Mouse (Mus musculus): ENCODE results near the gene Cdh16. TPM values are rescaled to one million over a fixed set of nuclear protein-coding genes. Genes with fewer than 3 reads are reported as not detected.

Cdh16 gene
- polyA plus RNA-seq, 1 experiment from 2014 or later, result not detected

GRCm38 (mm10) chr8:104610185-104610766 lies 13.9 kb downstream of the Cdh16 start:
- no peaks in the 10 kb centered on the region for H3K9me3 ChIP-seq
- no peaks in the 10 kb centered on the region for H3K27me3 ChIP-seq
- no peak overlapping the region for H3K4me3 ChIP-seq
- no peak overlapping the region for H3K4me2 ChIP-seq (replicated peaks)
- H3K36me3 ChIP-seq, result no peaks in the 10 kb centered on the region
- no peak for ATAC-seq (ENCODE audit: insufficient number of reproducible peaks, insufficient read depth, low FRiP score, low TSS enrichment)
- H3K4me1 ChIP-seq, result 0 out of 2 replicates have a peak, but pooled peaks cover 5% of the 10 kb centered on the region
- no peak overlapping the region for H3K27ac ChIP-seq
- 83% methylated on average over 12 of the region's 12 CpGs for WGBS
- H3K9ac ChIP-seq, result no peak overlapping the region

- Histone ChIP-seq H3K4me1 (0 out of 2 replicates have a peak, but pooled peaks cover 5% of the 10 kb centered on the region), H3K27ac (no peak overlapping the region), H3K36me3 (no peaks in the 10 kb centered on the region), H3K4me3 (no peak overlapping the region), H3K9me3 (no peaks in the 10 kb centered on the region), H3K9ac (no peak overlapping the region), H3K4me2 (replicated peaks) (no peak overlapping the region), H3K27me3 (no peaks in the 10 kb centered on the region)
- 79% methylated on average over 8 of the region's 8 CpGs for WGBS
- ATAC-seq (ENCODE audit: insufficient number of reproducible peaks, insufficient read depth, low FRiP score, low TSS enrichment), result no peak
These were observed 15.0 kb downstream of the Cdh16 start for GRCm38 (mm10) chr8:104609222-104609621.

GRCm38 (mm10) chr8:104607944-104608343 lies 16.3 kb downstream of the Cdh16 start:
- 0 out of 2 replicates have a peak, but pooled peaks cover 5% of the 10 kb centered on the region for H3K4me1 ChIP-seq
- H3K9ac ChIP-seq, result no peak overlapping the region
- H3K36me3 ChIP-seq, result no peaks in the 10 kb centered on the region
- no peak overlapping the region for H3K4me3 ChIP-seq
- no peak for ATAC-seq (ENCODE audit: insufficient number of reproducible peaks, insufficient read depth, low FRiP score, low TSS enrichment)
- H3K27me3 ChIP-seq, result no peaks in the 10 kb centered on the region
- H3K4me2 ChIP-seq (replicated peaks), result no peak overlapping the region
- WGBS, result 58% methylated on average over 2 of the region's 2 CpGs
- H3K9me3 ChIP-seq, result no peaks in the 10 kb centered on the region
- H3K27ac ChIP-seq, result no peak overlapping the region

- WGBS, result 43% methylated on average over 6 of the region's 6 CpGs
- H3K9ac ChIP-seq, result no peak overlapping the region
- peaks cover 13% of the 10 kb centered on the region for H3K4me1 ChIP-seq
- no peak overlapping the region for H3K27ac ChIP-seq
- H3K4me2 ChIP-seq (replicated peaks), result no peak overlapping the region
- H3K36me3 ChIP-seq, result no peaks in the 10 kb centered on the region
- H3K9me3 ChIP-seq, result no peaks in the 10 kb centered on the region
- no peak overlapping the region for H3K4me3 ChIP-seq
- ATAC-seq (ENCODE audit: insufficient number of reproducible peaks, insufficient read depth, low FRiP score, low TSS enrichment), result no peak
- H3K27me3 ChIP-seq, result no peaks in the 10 kb centered on the region
These were observed 17.9 kb downstream of the Cdh16 start for GRCm38 (mm10) chr8:104606329-104606728.

- no peak for ATAC-seq (ENCODE audit: insufficient number of reproducible peaks, insufficient read depth, low FRiP score, low TSS enrichment)
- Histone ChIP-seq H3K27me3 (no peaks in the 10 kb centered on the region), H3K4me3 (no peak overlapping the region), H3K4me2 (replicated peaks) (no peak overlapping the region; the same call in 1 of the 2 replicates), H3K27ac (no peak overlapping the region), H3K9me3 (no peaks in the 10 kb centered on the region), H3K9ac (no peak overlapping the region), H3K4me1 (peaks cover 15% of the 10 kb centered on the region), H3K36me3 (no peaks in the 10 kb centered on the region; the same call in 1 of the 2 replicates)
- WGBS, result 70% methylated on average over 4 of the region's 4 CpGs
These were observed 21.0 kb downstream of the Cdh16 start for GRCm38 (mm10) chr8:104603245-104603593.

GRCm38 (mm10) chr8:104602468-104603244 lies 21.5 kb downstream of the Cdh16 start:
- Histone ChIP-seq H3K4me3 (peak overlapping the region; percentile 30), H3K36me3 (no peaks in the 10 kb centered on the region; the same call in 1 of the 2 replicates), H3K4me1 (peaks cover 15% of the 10 kb centered on the region), H3K27me3 (no peaks in the 10 kb centered on the region), H3K9me3 (no peaks in the 10 kb centered on the region), H3K9ac (no peak overlapping the region), H3K4me2 (replicated peaks) (peak overlapping the region; percentile 43), H3K27ac (no peak overlapping the region)
- peak; percentile 82 for ATAC-seq (ENCODE audit: insufficient number of reproducible peaks, insufficient read depth, low FRiP score, low TSS enrichment)
- WGBS, result 17% methylated on average over 21 of the region's 21 CpGs

GRCm38 (mm10) chr8:104601941-104602371 lies 22.2 kb downstream of the Cdh16 start:
- H3K9ac ChIP-seq, result no peak overlapping the region
- no peak overlapping the region for H3K27ac ChIP-seq
- H3K4me3 ChIP-seq, result peak overlapping the region; percentile 30
- peak; percentile 41; the same call in 1 of the 2 replicates for ATAC-seq (ENCODE audit: insufficient number of reproducible peaks, insufficient read depth, low FRiP score, low TSS enrichment)
- peak overlapping the region; percentile 43 for H3K4me2 ChIP-seq (replicated peaks)
- H3K4me1 ChIP-seq, result peaks cover 15% of the 10 kb centered on the region
- H3K36me3 ChIP-seq, result no peaks in the 10 kb centered on the region; the same call in 1 of the 2 replicates
- H3K27me3 ChIP-seq, result no peaks in the 10 kb centered on the region
- no peaks in the 10 kb centered on the region for H3K9me3 ChIP-seq
- WGBS, result under 1% methylated on average over 12 of the region's 12 CpGs

GRCm38 (mm10) chr8:104601386-104601785 lies 22.8 kb downstream of the Cdh16 start:
- no peaks in the 10 kb centered on the region for H3K27me3 ChIP-seq
- no peak overlapping the region for H3K4me3 ChIP-seq
- H3K4me1 ChIP-seq, result peaks cover 13% of the 10 kb centered on the region
- no peak for ATAC-seq (ENCODE audit: insufficient number of reproducible peaks, insufficient read depth, low FRiP score, low TSS enrichment)
- peak overlapping the region; percentile 27; the same call in 1 of the 2 replicates for H3K9ac ChIP-seq
- H3K27ac ChIP-seq, result no peak overlapping the region
- 26% methylated on average over 7 of the region's 7 CpGs for WGBS
- peak overlapping the region; percentile 43 for H3K4me2 ChIP-seq (replicated peaks)
- no peaks in the 10 kb centered on the region; the same call in 1 of the 2 replicates for H3K36me3 ChIP-seq
- H3K9me3 ChIP-seq, result no peaks in the 10 kb centered on the region

- H3K4me2 ChIP-seq (replicated peaks), result no peak overlapping the region
- no peak overlapping the region for H3K9ac ChIP-seq
- H3K9me3 ChIP-seq, result no peaks in the 10 kb centered on the region
- no peak for ATAC-seq (ENCODE audit: insufficient number of reproducible peaks, insufficient read depth, low FRiP score, low TSS enrichment)
- H3K27ac ChIP-seq, result no peak overlapping the region
- no peak overlapping the region for H3K4me3 ChIP-seq
- H3K27me3 ChIP-seq, result no peaks in the 10 kb centered on the region
- 64% methylated on average over 6 of the region's 6 CpGs for whole genome bisulfite sequencing
- H3K4me1 ChIP-seq, result peaks cover 10% of the 10 kb centered on the region
- peaks cover 22% of the 10 kb centered on the region for H3K36me3 ChIP-seq
These were observed 25.7 kb downstream of the Cdh16 start for GRCm38 (mm10) chr8:104598496-104598895.

- 88% methylated on average over 6 of the region's 6 CpGs for WGBS
- peaks cover 10% of the 10 kb centered on the region for H3K4me1 ChIP-seq
- H3K9ac ChIP-seq, result no peak overlapping the region
- H3K27me3 ChIP-seq, result no peaks in the 10 kb centered on the region
- H3K27ac ChIP-seq, result no peak overlapping the region
- H3K4me2 ChIP-seq (replicated peaks), result no peak overlapping the region
- H3K9me3 ChIP-seq, result no peaks in the 10 kb centered on the region
- H3K36me3 ChIP-seq, result peaks cover 23% of the 10 kb centered on the region
- no peak for ATAC-seq (ENCODE audit: insufficient number of reproducible peaks, insufficient read depth, low FRiP score, low TSS enrichment)
- H3K4me3 ChIP-seq, result no peak overlapping the region
These were observed 26.5 kb downstream of the Cdh16 start for GRCm38 (mm10) chr8:104597656-104598055.

- Histone ChIP-seq H3K4me2 (replicated peaks) (no peak overlapping the region), H3K27ac (no peak overlapping the region), H3K9ac (no peak overlapping the region), H3K36me3 (peaks cover 23% of the 10 kb centered on the region), H3K4me3 (no peak overlapping the region), H3K4me1 (no peaks in the 10 kb centered on the region), H3K9me3 (no peaks in the 10 kb centered on the region), H3K27me3 (no peaks in the 10 kb centered on the region)
- no peak for ATAC-seq (ENCODE audit: insufficient number of reproducible peaks, insufficient read depth, low FRiP score, low TSS enrichment)
- WGBS, result 86% methylated on average over 21 of the region's 21 CpGs
These were observed 28.2 kb downstream of the Cdh16 start for GRCm38 (mm10) chr8:104595773-104596536.

All from embryonic facial prominence, embryonic 12.5 days (tissue).